Mouse (Mus musculus): ENCODE results near the gene Pdzd4. TPM values are rescaled to one million over a fixed set of nuclear protein-coding genes. Genes with fewer than 3 reads are reported as not detected.

Pdzd4 gene
- polyA plus RNA-seq, 1 experiment from 2014 or later, result 0.30 TPM

Other genes starting within 250 kb of the Pdzd4 start
- gene Dusp9, start 185.6 kb downstream of the Pdzd4 start, polyA plus RNA-seq (2015; fragmentation: Nextera tagmentation; extraction: Ambion mirVana), result 1.4 and 2.4 TPM in 2 replicates
- gene Pnck, start 164.9 kb downstream of the Pdzd4 start, polyA plus RNA-seq (2015; fragmentation: Nextera tagmentation; extraction: Ambion mirVana), result 8.8 and 13.7 TPM in 2 replicates
- gene Slc6a8, start 151.8 kb downstream of the Pdzd4 start, polyA plus RNA-seq (2015; fragmentation: Nextera tagmentation; extraction: Ambion mirVana), result 7.5 and 8.1 TPM in 2 replicates
- gene Bcap31, start 108.8 kb downstream of the Pdzd4 start, polyA plus RNA-seq (2015; fragmentation: Nextera tagmentation; extraction: Ambion mirVana), result 163 and 175 TPM in 2 replicates
- 13.1 and 17.4 TPM in 2 replicates for gene Abcd1, start 108.4 kb downstream of the Pdzd4 start, polyA plus RNA-seq (2015; fragmentation: Nextera tagmentation; extraction: Ambion mirVana)
- 0.57 and 0.75 TPM in 2 replicates for gene Plxnb3, start 67.9 kb downstream of the Pdzd4 start, polyA plus RNA-seq (2015; fragmentation: Nextera tagmentation; extraction: Ambion mirVana)
- 82.3 and 85.7 TPM in 2 replicates for gene Srpk3, start 50.6 kb downstream of the Pdzd4 start, polyA plus RNA-seq (2015; fragmentation: Nextera tagmentation; extraction: Ambion mirVana)
- 410 and 432 TPM in 2 replicates for gene Idh3g, start 38.1 kb downstream of the Pdzd4 start, polyA plus RNA-seq (2015; fragmentation: Nextera tagmentation; extraction: Ambion mirVana)
- gene Ssr4, start 37.9 kb downstream of the Pdzd4 start, polyA plus RNA-seq (2015; fragmentation: Nextera tagmentation; extraction: Ambion mirVana), result 135 and 152 TPM in 2 replicates
- gene Avpr2, start 67.1 kb upstream of the Pdzd4 start, polyA plus RNA-seq (2015; fragmentation: Nextera tagmentation; extraction: Ambion mirVana), result 0.04 and 0.22 TPM in 2 replicates
- gene L1cam, start 71.1 kb upstream of the Pdzd4 start, polyA plus RNA-seq (2015; fragmentation: Nextera tagmentation; extraction: Ambion mirVana), result 0.25 and 2.3 TPM in 2 replicates
- 1.2 and 5.5 TPM in 2 replicates for gene Arhgap4, start 96.9 kb upstream of the Pdzd4 start, polyA plus RNA-seq (2015; fragmentation: Nextera tagmentation; extraction: Ambion mirVana)
- 84.5 and 90.5 TPM in 2 replicates for gene Naa10, start 97.0 kb upstream of the Pdzd4 start, polyA plus RNA-seq (2015; fragmentation: Nextera tagmentation; extraction: Ambion mirVana)
- 52.0 and 53.5 TPM in 2 replicates for gene Renbp, start 105.9 kb upstream of the Pdzd4 start, polyA plus RNA-seq (2015; fragmentation: Nextera tagmentation; extraction: Ambion mirVana)
- 24.4 and 33.9 TPM in 2 replicates for gene Hcfc1, start 141.4 kb upstream of the Pdzd4 start, polyA plus RNA-seq (2015; fragmentation: Nextera tagmentation; extraction: Ambion mirVana)
- gene Irak1, start 198.9 kb upstream of the Pdzd4 start, polyA plus RNA-seq (2015; fragmentation: Nextera tagmentation; extraction: Ambion mirVana), result 41.4 and 57.9 TPM in 2 replicates